Mouse (Mus musculus) limb, embryonic 12.5 days (tissue): ENCODE data around the gene Fgr. TPM values are rescaled to one million over a fixed set of nuclear protein-coding genes. Genes with fewer than 3 reads are reported as not detected.
A peak's percentile ranks its signal among the peaks of the same experiment; 100 is the strongest.

ENCODE experiments used
- ATAC-seq: fragments of 200-750 bp; cut with Nextera tagmentation; 2 replicates; pipeline ENCODE4 v1.8.0; 2017; ENCODE audit warnings: low read depth, moderate TSS enrichment; ENCODE audit not compliant: insufficient number of reproducible peaks, insufficient read depth, low FRiP score, low TSS enrichment
- H3K27ac ChIP-seq: fragments of 300-500 bp; sonication (generic); 2 replicates; pipeline ENCODE4 v1.5.1; 2016; ENCODE audit warnings: mild to moderate bottlenecking, moderate library complexity
- H3K27me3 ChIP-seq: fragments of 300-500 bp; sonication (generic); 2 replicates; pipeline ENCODE4 v1.6.1; 2016; ENCODE audit warnings: mild to moderate bottlenecking, moderate library complexity
- H3K36me3 ChIP-seq: fragments of 300-500 bp; sonication (generic); 2 replicates; pipeline ENCODE4 v1.6.1; 2016; ENCODE audit warnings: mild to moderate bottlenecking, moderate library complexity
- H3K4me1 ChIP-seq: fragments of 300-500 bp; sonication (generic); replicated peaks from 2 replicates; pipeline ENCODE4 v1.6.1; 2016
- H3K4me2 ChIP-seq: fragments of 300-500 bp; sonication (generic); 2 replicates; pipeline ENCODE4 v1.6.1; 2016; ENCODE audit warnings: mild to moderate bottlenecking, moderate library complexity
- H3K4me3 ChIP-seq: fragments of 300-500 bp; sonication (generic); replicated peaks from 2 replicates; pipeline ENCODE4 v1.5.1; 2016; ENCODE audit warnings: mild to moderate bottlenecking
- H3K9ac ChIP-seq: fragments of 300-500 bp; sonication (generic); replicated peaks from 2 replicates; pipeline ENCODE4 v1.6.1; 2016; ENCODE audit warnings: mild to moderate bottlenecking, moderate library complexity
- H3K9me3 ChIP-seq: fragments of 300-500 bp; sonication (generic); 2 replicates; pipeline ENCODE4 v1.6.1; 2016; ENCODE audit warnings: mild to moderate bottlenecking, moderate library complexity
- WGBS: fragments of 180-500 bp; shearing (Covaris S2); methylation state at CpG from one replicate; pipeline ENCODE4 v1.1.7; 2016; 5-methylcytosine and 5-hydroxymethylcytosine counted together
- polyA plus RNA-seq: library from polyadenylated mRNA; unstranded; fragments of >200 nt; fragmentation: Nextera tagmentation; extraction: Ambion mirVana; gene quantifications from 2 replicates; pipeline ENCODE4 v1.2.1, GENCODE M21; 2016

The Fgr gene
- polyA plus RNA-seq, 1 experiment from 2014 or later: 0.26 TPM

- H3K9ac ChIP-seq: no peak overlapping the region
- no peak overlapping the region for H3K27ac ChIP-seq
- H3K9me3 ChIP-seq: no peaks in the 10 kb centered on the region
- no peak overlapping the region for H3K4me3 ChIP-seq
- no peak overlapping the region for H3K4me2 ChIP-seq
- peaks cover 20% of the 10 kb centered on the region for H3K4me1 ChIP-seq
- WGBS: 76% methylated on average over 4 of the region's 4 CpGs
- no peak for ATAC-seq
- H3K27me3 ChIP-seq: peaks cover 12% of the 10 kb centered on the region; the same call in 1 of the 2 replicates
- H3K36me3 ChIP-seq: no peaks in the 10 kb centered on the region
These were observed 29.1 kb upstream of the Fgr start for GRCm38 (mm10) chr4:132944776-132945175.

DNA sequence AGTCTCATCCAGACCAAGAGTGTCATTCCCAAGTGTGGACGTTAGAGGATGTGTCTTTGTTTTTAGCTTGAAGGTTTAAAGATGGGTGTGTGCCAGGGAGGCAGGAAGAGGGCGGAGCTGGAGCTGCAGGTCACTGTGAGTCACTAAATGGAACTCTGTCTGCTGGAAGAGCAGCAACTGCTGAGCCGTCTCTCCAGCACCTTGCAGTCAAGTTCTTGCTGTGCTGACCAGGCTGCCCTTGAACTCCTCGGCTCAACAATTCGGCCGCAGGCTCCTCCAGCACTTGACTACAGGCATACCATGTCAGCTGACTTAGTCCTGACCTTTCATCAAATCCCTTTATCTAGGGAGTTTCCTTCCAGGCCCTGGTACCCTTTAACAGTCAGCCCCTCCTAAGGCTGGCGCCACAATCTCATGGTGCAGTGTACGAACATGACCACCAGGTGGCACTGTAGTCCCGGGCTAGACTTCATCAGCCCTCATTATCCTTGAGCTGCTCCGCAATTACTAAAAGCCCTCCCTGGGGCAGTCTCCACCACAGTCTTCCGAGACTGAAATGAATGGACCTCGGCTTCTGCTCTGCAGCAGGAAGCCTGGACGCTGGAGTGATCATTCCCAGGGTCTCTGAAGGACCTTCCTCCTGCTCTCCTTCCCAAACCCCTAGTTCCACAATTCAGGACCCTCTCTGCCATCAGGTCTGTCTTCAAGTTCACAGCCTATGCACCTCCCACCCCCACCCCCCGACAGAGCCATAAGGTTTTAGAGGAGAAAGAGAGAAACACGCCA, 28.4 kb upstream of the Fgr start:
- peak overlapping the region; percentile 54 for H3K4me2 ChIP-seq
- H3K36me3 ChIP-seq: no peaks in the 10 kb centered on the region
- no peaks in the 10 kb centered on the region for H3K9me3 ChIP-seq
- WGBS: 5% methylated on average over 15 of the region's 15 CpGs
- ATAC-seq: peak; percentile 82
- peaks cover 7% of the 10 kb centered on the region; the same call in 1 of the 2 replicates for H3K27me3 ChIP-seq
- peak overlapping the region; percentile 28; the same call in 1 of the 2 replicates for H3K9ac ChIP-seq
- peak overlapping the region; percentile 87 for H3K27ac ChIP-seq
- peaks cover 26% of the 10 kb centered on the region for H3K4me1 ChIP-seq
- peak overlapping the region; percentile 19 for H3K4me3 ChIP-seq

- Histone ChIP-seq H3K27ac (peak overlapping the region; percentile 87), H3K27me3 (peaks cover 7% of the 10 kb centered on the region; the same call in 1 of the 2 replicates), H3K4me3 (peak overlapping the region; percentile 19), H3K9ac (peak overlapping the region; percentile 28; the same call in 1 of the 2 replicates), H3K4me2 (peak overlapping the region; percentile 54), H3K4me1 (peaks cover 33% of the 10 kb centered on the region), H3K9me3 (no peaks in the 10 kb centered on the region), H3K36me3 (no peaks in the 10 kb centered on the region)
- WGBS: 16% methylated on average over 27 of the region's 27 CpGs
- ATAC-seq: peak; percentile 41
These were observed 27.6 kb upstream of the Fgr start for GRCm38 (mm10) chr4:132946047-132947001.

GRCm38 (mm10) chr4:132949882-132950532, 23.9 kb upstream of the Fgr start:
- Histone ChIP-seq H3K4me1 (peaks cover 48% of the 10 kb centered on the region), H3K27me3 (0 out of 2 replicates have a peak, but pooled peaks cover 5% of the 10 kb centered on the region), H3K36me3 (no peaks in the 10 kb centered on the region), H3K4me3 (no peak overlapping the region), H3K4me2 (peak overlapping the region; percentile 35), H3K9ac (no peak overlapping the region), H3K9me3 (no peaks in the 10 kb centered on the region), H3K27ac (no peak overlapping the region)
- WGBS: 34% methylated on average over 24 of the region's 24 CpGs
- ATAC-seq: no peak

DNA sequence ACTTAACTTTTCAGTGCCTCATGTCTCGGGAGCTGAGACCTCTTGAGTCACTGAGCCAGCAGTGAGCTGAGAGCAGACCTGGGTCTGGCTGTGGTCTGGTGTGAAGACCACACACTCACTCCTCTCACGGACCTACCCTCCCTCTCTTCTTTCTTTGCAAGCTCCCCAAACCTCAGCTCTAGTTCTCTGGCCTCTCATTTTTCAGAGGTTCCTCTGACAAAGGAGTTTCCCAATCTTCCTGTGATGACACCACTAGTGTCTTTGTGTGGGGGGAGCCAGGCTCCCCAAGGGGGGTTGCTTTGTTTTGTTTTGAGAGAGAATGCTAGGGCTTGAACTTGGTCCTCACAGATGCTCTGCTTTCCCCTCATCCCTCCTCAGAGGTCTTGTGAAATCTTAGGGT, 22.9 kb upstream of the Fgr start:
- H3K9ac ChIP-seq: no peak overlapping the region
- H3K4me2 ChIP-seq: no peak overlapping the region
- peaks cover 50% of the 10 kb centered on the region for H3K4me1 ChIP-seq
- no peaks in the 10 kb centered on the region for H3K36me3 ChIP-seq
- H3K4me3 ChIP-seq: no peak overlapping the region
- no peak for ATAC-seq
- 24% methylated on average over 2 of the region's 2 CpGs for WGBS
- no peak overlapping the region for H3K27ac ChIP-seq
- 0 out of 2 replicates have a peak, but pooled peaks cover 5% of the 10 kb centered on the region for H3K27me3 ChIP-seq
- H3K9me3 ChIP-seq: no peaks in the 10 kb centered on the region

- H3K27ac ChIP-seq: peak overlapping the region; percentile 51; the same call in 1 of the 2 replicates
- ATAC-seq: no peak
These were observed 19.1 kb upstream of the Fgr start for GRCm38 (mm10) chr4:132954530-132955394.

GRCm38 (mm10) chr4:132955395-132955791, 18.5 kb upstream of the Fgr start:
- no peak for ATAC-seq
- no peak overlapping the region for H3K9ac ChIP-seq
- no peaks in the 10 kb centered on the region for H3K36me3 ChIP-seq
- H3K27me3 ChIP-seq: no peaks in the 10 kb centered on the region
- H3K4me1 ChIP-seq: peaks cover 60% of the 10 kb centered on the region
- no peak overlapping the region for H3K4me2 ChIP-seq
- no peaks in the 10 kb centered on the region for H3K9me3 ChIP-seq
- WGBS: 15% methylated on average over 2 of the region's 2 CpGs
- no peak overlapping the region for H3K4me3 ChIP-seq
- peak overlapping the region; percentile 51; the same call in 1 of the 2 replicates for H3K27ac ChIP-seq

More at GRCm38 (mm10) chr4:132954530-132955394, 19.1 kb upstream of the Fgr start:
- Histone ChIP-seq H3K4me1 (peaks cover 60% of the 10 kb centered on the region), H3K9me3 (no peaks in the 10 kb centered on the region), H3K4me2 (no peak overlapping the region), H3K9ac (no peak overlapping the region), H3K27me3 (no peaks in the 10 kb centered on the region), H3K4me3 (no peak overlapping the region), H3K36me3 (no peaks in the 10 kb centered on the region)
- WGBS: 55% methylated on average over 7 of the region's 7 CpGs

GRCm38 (mm10) chr4:132958741-132959678, 14.9 kb upstream of the Fgr start:
- Histone ChIP-seq H3K4me3 (no peak overlapping the region), H3K27ac (peak overlapping the region; percentile 94), H3K9ac (no peak overlapping the region; the same call in 1 of the 2 replicates), H3K36me3 (no peaks in the 10 kb centered on the region), H3K27me3 (no peaks in the 10 kb centered on the region), H3K9me3 (no peaks in the 10 kb centered on the region), H3K4me2 (peak overlapping the region; percentile 33), H3K4me1 (peaks cover 63% of the 10 kb centered on the region)
- ATAC-seq: peak; percentile 81
- WGBS: 3% methylated on average over 10 of the region's 10 CpGs

DNA sequence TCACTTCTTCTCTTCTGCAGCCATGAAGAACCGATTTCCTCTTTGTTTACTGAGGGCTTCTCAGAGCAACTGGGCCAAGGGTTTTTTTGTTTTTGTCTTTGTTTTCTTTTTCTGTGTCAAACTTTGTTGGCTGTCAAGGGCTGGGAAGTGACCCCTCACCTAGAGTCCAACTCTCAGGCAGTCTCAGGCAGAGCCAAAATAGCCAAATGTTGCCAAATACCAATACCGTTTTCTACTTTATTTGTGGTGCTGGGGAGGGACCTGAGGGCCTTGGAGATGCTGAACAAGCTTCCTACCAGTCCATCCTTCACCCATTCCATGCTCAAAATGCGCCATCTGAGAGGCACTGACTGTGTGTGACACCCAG, 14.2 kb upstream of the Fgr start:
- peak overlapping the region; percentile 33; the same call in 1 of the 2 replicates for H3K4me2 ChIP-seq

More for the DNA sequence above, 14.2 kb upstream of the Fgr start:
- no peak for ATAC-seq
- Histone ChIP-seq H3K9me3 (no peaks in the 10 kb centered on the region), H3K4me3 (no peak overlapping the region), H3K9ac (no peak overlapping the region), H3K4me1 (peaks cover 63% of the 10 kb centered on the region), H3K27me3 (no peaks in the 10 kb centered on the region), H3K27ac (peak overlapping the region; percentile 94), H3K36me3 (no peaks in the 10 kb centered on the region)
- WGBS: 49% methylated on average over 3 of the region's 3 CpGs
